ENCODE assay signal across 8 mouse cellular contexts in genomic region chr10:83533910-83534283, GRCm38 (mm10). TPM values are rescaled to one million over a fixed set of nuclear protein-coding genes. Genes with fewer than 3 reads are reported as not detected.
A peak's percentile ranks its signal among the peaks of the same experiment; 100 is the strongest.
DNase-seq lines count a peak whose midpoint lies in the region; ATAC-seq and TF ChIP-seq lines count a peak whose summit lies in the region.

Gene Aldh1l2, minus strand, starts transcription at chr10:83534140.

- peaks cover 7% of the 10 kb centered on the region for H3K4me1 ChIP-seq in G1E (ENCODE audit: insufficient read depth, low read depth, low read length)
- H3K4me1 ChIP-seq in forebrain, embryonic 15.5 days: peaks cover 9% of the 10 kb centered on the region
- H3K4me1 ChIP-seq in lung, adult 2 months (ENCODE audit: control insufficient read depth, insufficient read depth, low read length): peaks cover 7% of the 10 kb centered on the region
- peaks cover 9% of the 10 kb centered on the region; the same call in 1 of the 2 replicates for H3K4me1 ChIP-seq in olfactory bulb, adult 2 months (ENCODE audit: control insufficient read depth, insufficient read depth, low read length)

- DNase-seq in G1E (ENCODE audit: low spot score): no peak
- peak; percentile 86 to 91 for DNase-seq in cerebellum, adult 18-20 months
- DNase-seq in heart, postnatal 25 days (ENCODE audit: low spot score): peak; percentile 49
- peak; percentile 52 for DNase-seq in layer of hippocampus, adult 11-12 months (ENCODE audit: low spot score)
- peak; percentile 73 for DNase-seq in lung, adult 2 months
- DNase-seq in thymus, postnatal 0 days (ENCODE audit: low spot score): peak; percentile 9

- ATAC-seq in G1E (ENCODE audit: extremely low read depth, insufficient number of reproducible peaks, low FRiP score, poor library complexity, severe bottlenecking): 0 out of 2 replicates have a peak, but pooled peaks have one; percentile 15
- peak; percentile 96 for ATAC-seq in forebrain, embryonic 15.5 days (replicated peaks)

- no peak for TF ChIP-seq CTCF in G1E (IDR thresholded peaks at IDR 0.05; ENCODE audit: low read depth, low read length)
- no peak for TF ChIP-seq CTCF in lung, adult 2 months (IDR thresholded peaks at IDR 0.05; ENCODE audit: insufficient read depth, low read length)
- no peak for TF ChIP-seq CTCF in olfactory bulb, adult 2 months (IDR thresholded peaks at IDR 0.05; ENCODE audit: insufficient read depth, low read depth, low read length)

- 1% methylated on average over 21 of the region's 21 CpGs for WGBS in forebrain, embryonic 15.5 days
- 1% methylated on average over 21 of the region's 21 CpGs for WGBS in lung, adult 2 months
- under 1% methylated on average over 21 of the region's 21 CpGs for WGBS in olfactory bulb, adult 2 months

- H3K27ac ChIP-seq in forebrain, embryonic 15.5 days (replicated peaks): peak within 1 kb of the TSS; percentile 83
- no peak within 1 kb of the TSS for H3K27ac ChIP-seq in olfactory bulb, adult 2 months (ENCODE audit: insufficient read depth, low read depth, low read length)

- no peaks in the 10 kb centered on the region for H3K9me3 ChIP-seq in G1E (replicated peaks)
- no peaks in the 10 kb centered on the region for H3K9me3 ChIP-seq in forebrain, embryonic 15.5 days

- peak within 1 kb of the TSS; percentile 79 for H3K9ac ChIP-seq in forebrain, embryonic 15.5 days (replicated peaks)

- intact Hi-C loops in heart, postnatal 25 days (cut with DNase I): no loop called here

- peak within 1 kb of the TSS; percentile 74 for H3K4me2 ChIP-seq in forebrain, embryonic 15.5 days (replicated peaks)

- peaks cover 39% of the 10 kb centered on the region for H3K27me3 ChIP-seq in G1E (ENCODE audit: insufficient read depth, low read length)
- no peaks in the 10 kb centered on the region for H3K27me3 ChIP-seq in forebrain, embryonic 15.5 days

- TF ChIP-seq POLR2A in lung, adult 2 months (IDR thresholded peaks at IDR 0.05; ENCODE audit: borderline replicate concordance, extremely low read depth, low read depth, low read length): no peak
- no peak for TF ChIP-seq POLR2A in olfactory bulb, adult 2 months (IDR thresholded peaks at IDR 0.05; ENCODE audit: insufficient read depth, low read depth, low read length)

- peak within 1 kb of the TSS; percentile 25; the same call in 1 of the 2 replicates for H3K4me3 ChIP-seq in G1E (ENCODE audit: low read depth, low read length)
- H3K4me3 ChIP-seq in forebrain, embryonic 15.5 days: peak within 1 kb of the TSS; percentile 77
- H3K4me3 ChIP-seq in lung, adult 2 months (replicated peaks; ENCODE audit: extremely low read depth, low read depth, low read length): peak within 1 kb of the TSS; percentile 31
- peak within 1 kb of the TSS; percentile 49 for H3K4me3 ChIP-seq in olfactory bulb, adult 2 months (ENCODE audit: insufficient read depth, low read depth, low read length)

- no peaks in the 10 kb centered on the region for H3K36me3 ChIP-seq in G1E (replicated peaks)
- H3K36me3 ChIP-seq in forebrain, embryonic 15.5 days: no peaks in the 10 kb centered on the region

RNA-seq across cellular contexts. Expression of gene Aldh1l2, which starts in this region (rescaled TPM):
- total RNA-seq in G1E (2014; fragmentation: Nextera tagmentation) (not detected in 2 replicates), G1E (2017) (under 0.01 and 0.27 TPM in 2 replicates)
- polyA plus RNA-seq in G1E (2012): not detected in 2 replicates
- polyA plus RNA-seq in forebrain, embryonic 15.5 days (2015; fragmentation: Nextera tagmentation; extraction: Ambion mirVana): 17.8 and 18.1 TPM in 2 replicates
- 10 to 100 TPM; 13.4 to 15.9 TPM for total RNA-seq in heart, postnatal 25 days (2021)
- 0.45 and 0.84 TPM in 2 replicates for polyA plus RNA-seq in lung, adult 2 months (2012; rRNA removed)
- not detected in 2 replicates for polyA plus RNA-seq in olfactory bulb, adult 2 months (2012; ENCODE audit: insufficient read depth, insufficient read length, low replicate concordance, missing spikeins)
- 0.22 and 0.37 TPM in 2 replicates for polyA plus RNA-seq in thymus, postnatal 0 days (2015; fragmentation: Nextera tagmentation; extraction: Ambion mirVana)

Comparison
In these comparisons a context has a peak if more than half of its experiments do, and no peak if none do; other contexts are left out.
1. RNA of gene Aldh1l2 (total RNA-seq): 13.4 to 15.9 TPM in heart, postnatal 25 days; under 0.01 to 0.27 TPM in G1E; every median in the first group is over 10 times any median in the second.
2. RNA of gene Aldh1l2 (polyA plus RNA-seq): 17.8 to 18.1 TPM in forebrain, embryonic 15.5 days; 0.45 to 0.84 TPM in lung, adult 2 months, 0.22 to 0.37 TPM in thymus, postnatal 0 days, not detected in G1E and not detected in olfactory bulb, adult 2 months; every median in the first group is over 10 times any median in the second.
3. Peak in ATAC-seq and H3K4me3 ChIP-seq in G1E; RNA of the gene not detected or under 1 TPM.
4. Peak in DNase-seq and H3K4me3 ChIP-seq in lung, adult 2 months; RNA of the gene not detected or under 1 TPM.
5. Peak in DNase-seq in thymus, postnatal 0 days; RNA of the gene not detected or under 1 TPM.
6. H3K4me3 ChIP-seq: peak in every context shown above with its lines; median percentile 77 in forebrain, embryonic 15.5 days; 49 in olfactory bulb, adult 2 months; 31 in lung, adult 2 months; 25 in G1E.